Mouse (Mus musculus) lung, embryonic 14.5 days (tissue): ENCODE results near the gene Six2. TPM values are rescaled to one million over a fixed set of nuclear protein-coding genes. Genes with fewer than 3 reads are reported as not detected.

Experiments
- ATAC-seq: fragments of 200-750 bp; cut with Nextera tagmentation; 2 replicates; pipeline ENCODE4 v1.8.0; 2017; ENCODE audit warnings: mild to moderate bottlenecking, moderate TSS enrichment, moderate library complexity; ENCODE audit not compliant: insufficient read depth
- DNase-seq: peaks from one replicate; pipeline ENCODE4 v3.0.0-alpha.2; 2015
- H3K27ac ChIP-seq: fragments of 300-500 bp; sonication (generic); 2 replicates; pipeline ENCODE4 v1.5.1; 2014; ENCODE audit warnings: low read depth, mild to moderate bottlenecking, moderate library complexity
- H3K27me3 ChIP-seq: fragments of 300-500 bp; sonication (generic); 2 replicates; pipeline ENCODE4 v1.6.1; 2014; ENCODE audit warnings: low read length, control low read depth; ENCODE audit not compliant: insufficient read depth
- H3K36me3 ChIP-seq: fragments of 300-500 bp; sonication (generic); 2 replicates; pipeline ENCODE4 v1.6.1; 2014; ENCODE audit warnings: control low read depth; ENCODE audit not compliant: insufficient read depth
- H3K4me1 ChIP-seq: fragments of 300-500 bp; sonication (generic); 2 replicates; pipeline ENCODE4 v1.6.1; 2014; ENCODE audit warnings: antibody characterized with exemption, control low read depth; ENCODE audit not compliant: insufficient read depth
- H3K4me2 ChIP-seq: fragments of 300-500 bp; sonication (generic); 2 replicates; pipeline ENCODE4 v1.6.1; 2014; ENCODE audit warnings: mild to moderate bottlenecking
- H3K4me3 ChIP-seq: fragments of 300-500 bp; sonication (generic); 2 replicates; pipeline ENCODE4 v1.5.1; 2014; ENCODE audit warnings: low read depth, low read length
- H3K9ac ChIP-seq: fragments of 300-500 bp; sonication (generic); 2 replicates; pipeline ENCODE4 v1.6.1; 2014
- H3K9me3 ChIP-seq: fragments of 300-500 bp; sonication (generic); 2 replicates; pipeline ENCODE4 v1.6.1; 2016; ENCODE audit warnings: low read depth, low read length, control low read depth
- CTCF ChIP-seq: IDR thresholded peaks from 2 replicates; pipeline ENCODE4 v1.5.1; 2016; ENCODE audit warnings: antibody characterized with exemption, low read depth
- WGBS: fragments of 180-500 bp; shearing (Covaris S2); extraction: QIAGEN DNeasy Blood & Tissue Kit; methylation state at CpG from one replicate; pipeline ENCODE4 v1.1.7; 2014; 5-methylcytosine and 5-hydroxymethylcytosine counted together
- polyA plus RNA-seq: library from polyadenylated mRNA; unstranded; fragments of >200 nt; fragmentation: Nextera tagmentation; extraction: Ambion mirVana; gene quantifications from 2 replicates; pipeline ENCODE4 v1.2.1, GENCODE M21; 2014

Gene Six2
- polyA plus RNA-seq, 1 experiment from 2014 or later, result not detected

DNA sequence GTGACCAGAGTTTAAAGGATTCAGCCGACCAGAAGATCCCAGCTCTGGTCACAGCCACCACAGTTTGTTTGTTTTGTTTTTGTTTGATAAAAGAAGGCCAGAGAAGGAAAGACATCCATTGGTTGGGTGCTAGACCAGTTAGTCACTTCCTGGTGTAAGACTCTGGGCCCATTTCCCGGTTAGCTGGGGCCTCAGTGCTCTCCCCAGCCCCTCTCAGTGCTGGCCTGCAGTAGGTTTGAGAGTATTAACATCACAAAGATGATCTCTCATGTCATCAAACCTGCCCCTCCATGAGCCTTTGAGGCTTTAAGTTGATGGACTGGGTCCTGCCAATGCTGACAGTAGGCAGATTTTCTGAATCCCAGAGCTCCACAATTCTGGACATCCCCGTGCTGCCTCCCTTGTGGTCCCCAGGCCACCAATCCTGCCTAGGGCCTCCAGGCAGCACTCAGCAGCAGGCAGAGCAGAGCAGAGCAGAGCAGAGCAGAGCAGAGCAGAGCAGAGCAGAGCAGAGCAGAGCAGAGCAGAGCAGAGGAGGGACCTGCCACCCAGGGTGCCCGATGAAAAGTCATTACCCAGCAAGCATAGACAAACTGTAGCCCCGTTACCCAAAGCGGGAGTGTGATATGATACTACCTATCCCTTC, 2.4 kb upstream of the Six2 start:
- H3K36me3 ChIP-seq, result no peaks in the 10 kb centered on the region
- WGBS, result 13% methylated on average over 6 of the region's 6 CpGs
- H3K9me3 ChIP-seq, result no peaks in the 10 kb centered on the region
- H3K27ac ChIP-seq, result no peak overlapping the region
- ATAC-seq (no peak), DNase-seq (no peak)
- no peak overlapping the region for H3K4me2 ChIP-seq
- no peak overlapping the region for H3K4me3 ChIP-seq
- TF ChIP-seq CTCF, result no peak
- peaks cover 96% of the 10 kb centered on the region for H3K27me3 ChIP-seq
- no peak overlapping the region for H3K9ac ChIP-seq
- H3K4me1 ChIP-seq, result 0 out of 2 replicates have a peak, but pooled peaks cover 3% of the 10 kb centered on the region

DNA sequence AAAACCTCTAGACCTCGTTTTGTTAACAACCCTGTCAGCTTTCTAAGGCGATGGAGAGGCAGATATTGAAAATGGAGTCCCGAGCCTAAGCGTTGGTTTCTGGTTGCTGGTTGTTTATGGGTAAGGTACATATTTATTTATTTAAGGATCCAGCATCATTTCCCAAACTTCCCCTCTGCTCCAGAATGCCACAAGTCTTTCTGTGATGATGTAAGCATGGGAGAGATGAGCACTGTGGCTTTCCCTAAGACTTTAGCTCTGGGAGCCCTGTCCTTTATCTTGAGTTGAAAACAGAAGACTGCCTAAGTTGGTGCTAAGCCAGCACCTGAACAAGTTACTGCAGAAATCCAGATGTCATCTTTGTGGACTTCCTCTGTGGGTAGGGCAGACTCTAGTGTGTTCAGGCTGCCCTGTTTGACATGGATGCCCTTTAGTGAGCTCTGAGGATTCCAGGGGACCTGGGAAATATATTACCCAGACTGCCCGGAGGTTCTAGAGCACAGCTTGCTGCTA, 1.8 kb upstream of the Six2 start:
- ATAC-seq (no peak), DNase-seq (no peak)
- no peak overlapping the region for H3K4me3 ChIP-seq
- no peaks in the 10 kb centered on the region for H3K36me3 ChIP-seq
- no peak overlapping the region for H3K9ac ChIP-seq
- TF ChIP-seq CTCF, result no peak
- 0 out of 2 replicates have a peak, but pooled peaks cover 3% of the 10 kb centered on the region for H3K4me1 ChIP-seq
- 13% methylated on average over 5 of the region's 5 CpGs for whole genome bisulfite sequencing
- no peak overlapping the region for H3K4me2 ChIP-seq
- no peaks in the 10 kb centered on the region for H3K9me3 ChIP-seq
- H3K27ac ChIP-seq, result no peak overlapping the region
- H3K27me3 ChIP-seq, result peaks cover 97% of the 10 kb centered on the region

DNA sequence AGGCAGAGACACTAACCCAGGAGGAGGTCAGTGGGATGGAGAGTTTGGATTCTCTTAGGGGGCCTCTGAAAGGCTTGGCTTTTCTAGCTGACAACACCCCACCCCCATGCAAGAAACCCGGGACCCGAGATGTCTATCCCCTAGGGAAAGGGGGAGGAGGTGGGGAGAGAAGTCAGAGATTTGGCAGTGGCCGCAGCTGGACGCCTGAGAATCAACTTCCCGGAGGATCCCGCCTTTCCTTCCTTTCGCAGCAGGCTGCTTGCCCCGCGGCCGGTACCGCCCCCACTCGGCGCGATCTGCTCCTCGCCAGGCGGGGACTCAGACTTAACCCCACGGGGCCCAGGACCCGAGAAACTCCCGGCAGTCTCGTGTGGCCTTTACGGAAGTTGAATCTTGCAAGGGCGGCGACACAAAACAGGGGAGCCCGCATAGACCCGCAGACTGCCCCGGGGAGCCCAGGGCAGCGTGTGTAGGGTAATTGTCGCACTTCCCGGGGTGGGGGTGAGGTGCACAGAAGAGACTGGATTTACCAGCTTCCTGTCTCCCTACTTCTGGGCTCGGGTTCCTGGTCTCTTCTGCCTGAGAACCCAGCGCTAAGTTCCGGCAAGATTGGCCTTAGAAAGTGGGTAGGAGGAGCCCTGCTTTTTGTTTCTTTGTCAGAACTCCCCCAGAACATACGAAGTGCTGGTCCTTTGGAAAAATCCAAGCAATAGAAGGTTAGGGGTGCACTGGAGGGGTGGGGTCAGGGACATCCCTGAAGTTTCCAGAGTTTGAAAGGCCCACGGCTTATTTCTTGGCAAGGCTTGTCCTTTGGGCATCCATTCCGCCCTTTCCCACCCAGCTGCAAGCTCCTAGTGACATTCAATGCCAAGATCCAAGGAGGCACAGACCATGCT, 1.1 kb upstream of the Six2 start:
- Histone ChIP-seq H3K4me2 (peak overlapping the region; percentile 84), H3K4me3 (peak overlapping the region; percentile 42), H3K9ac (no peak overlapping the region), H3K9me3 (no peaks in the 10 kb centered on the region), H3K27ac (no peak overlapping the region), H3K27me3 (peaks cover 96% of the 10 kb centered on the region), H3K36me3 (no peaks in the 10 kb centered on the region), H3K4me1 (0 out of 2 replicates have a peak, but pooled peaks cover 3% of the 10 kb centered on the region)
- under 1% methylated on average over 34 of the region's 35 CpGs for WGBS
- ATAC-seq, result peak; percentile 26
- TF ChIP-seq CTCF, result peak; percentile 20
- DNase-seq, result peak; percentile 66

DNA sequence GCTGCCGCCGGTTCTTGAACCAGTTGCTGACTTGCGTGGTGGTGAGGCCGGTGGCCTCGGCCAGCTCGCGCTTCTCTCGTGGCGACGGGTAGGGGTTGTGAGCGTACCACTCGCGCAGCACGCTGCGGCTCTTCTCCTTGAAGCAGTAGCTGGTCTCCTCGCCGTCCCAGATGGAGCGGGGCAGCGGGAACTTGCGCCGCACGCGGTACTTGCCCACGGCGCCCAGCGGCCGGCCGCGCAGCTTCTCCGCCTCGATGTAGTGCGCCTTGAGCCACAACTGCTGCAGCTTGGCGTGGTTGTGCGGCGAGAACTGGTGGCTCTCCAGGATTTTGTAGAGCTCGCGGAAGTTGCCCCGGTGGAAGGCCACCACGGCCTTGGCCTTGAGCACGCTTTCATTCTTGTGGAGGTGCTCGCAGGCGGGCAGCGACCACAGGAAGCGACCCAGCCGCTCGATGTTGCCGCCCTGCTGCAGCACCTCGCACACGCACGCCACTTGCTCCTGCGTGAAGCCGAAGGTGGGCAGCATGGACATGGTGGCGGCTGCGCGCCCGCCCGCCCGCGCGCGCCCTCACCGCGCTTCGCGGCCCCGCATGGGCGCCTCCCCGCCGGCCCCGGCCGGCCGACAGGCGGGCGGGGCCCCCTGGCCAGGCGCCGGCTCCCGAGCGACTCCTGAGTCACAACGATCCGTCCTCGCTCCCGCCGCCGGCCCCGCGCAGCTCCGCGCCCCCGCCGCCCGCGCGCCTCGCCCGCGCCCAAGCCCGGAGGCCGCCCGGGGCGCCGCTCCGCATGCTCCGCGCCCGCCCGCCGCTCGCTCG, 446 bp downstream of the Six2 start:
- ATAC-seq, result no peak; the same call in 1 of the 2 replicates
- Histone ChIP-seq H3K27ac (0 out of 2 replicates have a peak overlapping the region, but pooled peaks have one; percentile 12), H3K4me1 (0 out of 2 replicates have a peak, but pooled peaks cover 3% of the 10 kb centered on the region), H3K9me3 (no peaks in the 10 kb centered on the region), H3K4me3 (peak overlapping the region; percentile 42), H3K9ac (peak overlapping the region; percentile 32; the same call in 1 of the 2 replicates), H3K36me3 (no peaks in the 10 kb centered on the region), H3K4me2 (peak overlapping the region; percentile 84), H3K27me3 (peaks cover 96% of the 10 kb centered on the region)
- TF ChIP-seq CTCF, result 0 out of 2 replicates have a peak, but pooled peaks have one; percentile 3
- DNase-seq, result peak; percentile 38
- under 1% methylated on average over 108 of the region's 109 CpGs for WGBS

DNA sequence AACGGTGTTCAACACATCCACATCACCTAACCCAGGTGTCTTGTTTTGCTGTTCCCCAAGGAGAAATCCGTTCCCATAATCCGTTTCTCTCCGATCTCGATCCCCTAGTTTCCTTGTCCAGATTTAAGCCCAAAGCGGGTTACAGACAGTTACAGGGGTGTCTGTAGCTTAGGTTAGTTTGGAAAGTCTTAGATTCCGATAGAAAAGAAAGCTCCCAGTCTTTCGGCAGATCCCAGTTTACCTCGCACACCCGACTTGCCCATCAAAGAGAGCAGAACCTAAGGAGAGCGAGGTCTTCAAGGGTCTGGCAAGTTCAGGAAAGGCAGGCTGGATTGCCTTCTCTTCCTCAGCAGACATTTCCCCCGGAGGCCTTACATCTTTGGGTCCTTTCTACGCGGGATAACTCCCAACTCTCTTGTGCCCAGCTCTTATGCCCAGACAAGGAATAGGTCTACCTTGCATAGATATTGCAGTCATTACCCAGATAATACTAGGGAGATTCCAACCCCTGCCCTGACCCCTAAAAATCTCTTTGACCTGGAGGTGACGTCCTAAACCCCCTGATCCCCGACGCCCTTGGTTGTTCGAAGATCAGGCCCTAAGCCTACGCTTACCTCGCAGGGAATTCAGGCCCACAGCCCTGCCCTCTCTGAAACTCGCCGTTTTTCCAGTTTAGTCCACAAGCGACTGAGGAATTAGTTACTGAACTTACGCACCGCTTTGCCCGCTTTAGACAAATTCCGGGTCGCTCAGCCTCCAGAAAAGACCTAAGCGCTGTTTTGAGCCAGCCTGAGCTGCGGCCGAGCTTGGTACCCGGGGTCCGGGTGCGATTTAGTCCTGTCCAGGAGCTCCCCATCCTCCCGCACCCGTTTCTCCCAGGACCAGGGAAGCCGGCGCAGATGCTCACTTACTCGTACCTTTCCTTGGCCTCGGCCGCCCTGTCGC, 1.3 kb downstream of the Six2 start:
- peak overlapping the region; percentile 32; the same call in 1 of the 2 replicates for H3K9ac ChIP-seq
- no peaks in the 10 kb centered on the region for H3K9me3 ChIP-seq
- DNase-seq (no peak), ATAC-seq (no peak)
- H3K4me1 ChIP-seq, result 0 out of 2 replicates have a peak, but pooled peaks cover 3% of the 10 kb centered on the region
- no peak overlapping the region for H3K27ac ChIP-seq
- WGBS, result 3% methylated on average over 42 of the region's 42 CpGs
- peak overlapping the region; percentile 42 for H3K4me3 ChIP-seq
- no peaks in the 10 kb centered on the region for H3K36me3 ChIP-seq
- no peak for TF ChIP-seq CTCF
- peak overlapping the region; percentile 84 for H3K4me2 ChIP-seq
- H3K27me3 ChIP-seq, result peaks cover 96% of the 10 kb centered on the region
